Mouse (Mus musculus) limb, embryonic 14.5 days (tissue): ENCODE data around the gene Pcbp3. TPM values are rescaled to one million over a fixed set of nuclear protein-coding genes. Genes with fewer than 3 reads are reported as not detected.

Experiments
- ATAC-seq: fragments of 200-750 bp; cut with Nextera tagmentation; 2 replicates; pipeline ENCODE4 v1.8.0; 2017; ENCODE audit warnings: low read depth, moderate number of reproducible peaks, moderate TSS enrichment; ENCODE audit not compliant: low FRiP score
- DNase-seq: peaks from one replicate; pipeline ENCODE4 v3.0.0-alpha.2; 2015; ENCODE audit warnings: low spot score
- H3K27ac ChIP-seq: fragments of 300-500 bp; sonication (generic); replicated peaks from 2 replicates; pipeline ENCODE4 v1.5.1; 2014; ENCODE audit warnings: low read depth, mild to moderate bottlenecking, low read length, moderate library complexity, mixed read lengths
- H3K27me3 ChIP-seq: fragments of 300-500 bp; sonication (generic); 2 replicates; pipeline ENCODE4 v1.6.1; 2014; ENCODE audit warnings: low read length, mixed read lengths; ENCODE audit not compliant: control insufficient read depth, insufficient read depth
- H3K36me3 ChIP-seq: fragments of 300-500 bp; sonication (generic); 2 replicates; pipeline ENCODE4 v1.6.1; 2014; ENCODE audit warnings: mild to moderate bottlenecking, low read length, moderate library complexity, mixed read lengths; ENCODE audit not compliant: control insufficient read depth, insufficient read depth
- H3K4me1 ChIP-seq: fragments of 300-500 bp; sonication (generic); 2 replicates; pipeline ENCODE4 v1.6.1; 2014; ENCODE audit warnings: antibody characterized with exemption, low read length, mixed read lengths; ENCODE audit not compliant: control insufficient read depth, insufficient read depth
- H3K4me2 ChIP-seq: fragments of 300-500 bp; sonication (generic); replicated peaks from 2 replicates; pipeline ENCODE4 v1.6.1; 2014; ENCODE audit warnings: low read depth, mild to moderate bottlenecking, low read length, moderate library complexity; ENCODE audit not compliant: severe bottlenecking
- H3K4me3 ChIP-seq: fragments of 300-500 bp; sonication (generic); replicated peaks from 2 replicates; pipeline ENCODE4 v1.5.1; 2014; ENCODE audit warnings: low read length
- H3K9ac ChIP-seq: fragments of 300-500 bp; sonication (generic); 2 replicates; pipeline ENCODE4 v1.6.1; 2014; ENCODE audit warnings: mild to moderate bottlenecking, low read depth, low read length, moderate library complexity; ENCODE audit not compliant: severe bottlenecking
- H3K9me3 ChIP-seq: fragments of 300-500 bp; sonication (generic); 2 replicates; pipeline ENCODE4 v1.6.1; 2016; ENCODE audit warnings: low read length; ENCODE audit not compliant: control insufficient read depth
- POLR2A ChIP-seq: fragments of 200-500 bp; IDR thresholded peaks from 2 replicates; pipeline ENCODE4 v1.8.0; 2012; ENCODE audit warnings: inconsistent platforms, mild to moderate bottlenecking, moderate library complexity, borderline replicate concordance; ENCODE audit not compliant: insufficient read depth, insufficient read length; ENCODE audit errors: extremely low read depth
- WGBS: fragments of 180-500 bp; shearing (Covaris S2); extraction: QIAGEN DNeasy Blood & Tissue Kit; methylation state at CpG from one replicate; pipeline ENCODE4 v1.1.7; 2014; 5-methylcytosine and 5-hydroxymethylcytosine counted together
- polyA plus RNA-seq, 2 experiments: library from polyadenylated mRNA; depleted of rRNA in 1 of 2; stranded (reverse) in 1 of 2; unstranded in 1 of 2; fragments of >200 nt; fragmentation: Nextera tagmentation in 1 of 2; extraction: Ambion mirVana in 1 of 2; gene quantifications; 2 replicates each; pipeline versions ENCODE4 v1.2.1 to v1.2.3; 2012 to 2014

Pcbp3 gene
- polyA plus RNA-seq, 2 experiments = 11.5 to 16.4 TPM

- no peak overlapping the region for H3K27ac ChIP-seq
- H3K9ac ChIP-seq = no peak overlapping the region
- no peak overlapping the region for H3K4me2 ChIP-seq
- DNase-seq (no peak), ATAC-seq (no peak)
- no peaks in the 10 kb centered on the region for H3K4me1 ChIP-seq
- WGBS = 73% methylated on average over 8 of the region's 8 CpGs
- H3K27me3 ChIP-seq = no peaks in the 10 kb centered on the region
- no peaks in the 10 kb centered on the region for H3K36me3 ChIP-seq
- H3K4me3 ChIP-seq = no peak overlapping the region
- TF ChIP-seq POLR2A = no peak
- H3K9me3 ChIP-seq = no peaks in the 10 kb centered on the region
Observed at GRCm38 (mm10) chr10:76872736-76873135, 89.0 kb downstream of the Pcbp3 start.

- no peak overlapping the region for H3K9ac ChIP-seq
- no peak for TF ChIP-seq POLR2A
- no peaks in the 10 kb centered on the region for H3K36me3 ChIP-seq
- 0 out of 2 replicates have a peak, but pooled peaks cover 5% of the 10 kb centered on the region for H3K4me1 ChIP-seq
- H3K4me3 ChIP-seq = no peak overlapping the region
- no peak overlapping the region for H3K27ac ChIP-seq
- no peaks in the 10 kb centered on the region for H3K27me3 ChIP-seq
- ATAC-seq (no peak), DNase-seq (no peak)
- H3K4me2 ChIP-seq = no peak overlapping the region
- no peaks in the 10 kb centered on the region for H3K9me3 ChIP-seq
Observed at GRCm38 (mm10) chr10:76865936-76866335, 95.8 kb downstream of the Pcbp3 start.

DNA sequence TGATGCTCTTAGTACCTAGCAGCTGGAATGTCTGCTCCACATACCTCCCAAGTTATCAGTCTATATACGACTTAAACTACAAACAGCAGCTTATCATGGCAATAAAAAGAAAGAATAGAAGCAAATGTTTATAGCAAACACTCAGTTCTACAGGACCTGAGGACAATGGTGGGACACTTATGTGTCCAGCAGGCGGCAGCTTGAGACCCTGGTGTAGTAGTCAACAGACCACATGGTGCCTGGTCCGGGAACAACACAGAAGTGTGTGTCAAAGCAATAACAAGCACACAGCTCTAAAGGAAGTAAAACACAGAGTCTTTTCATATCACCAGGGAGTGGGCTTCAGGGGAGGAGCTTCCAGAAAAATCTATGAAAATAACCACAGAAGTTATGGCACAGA is 100.7 kb downstream of the Pcbp3 start:
- Histone ChIP-seq H3K4me3 (no peak overlapping the region), H3K36me3 (no peaks in the 10 kb centered on the region), H3K9me3 (no peaks in the 10 kb centered on the region), H3K4me2 (no peak overlapping the region), H3K4me1 (0 out of 2 replicates have a peak, but pooled peaks cover 8% of the 10 kb centered on the region), H3K27me3 (no peaks in the 10 kb centered on the region), H3K27ac (no peak overlapping the region), H3K9ac (no peak overlapping the region)
- TF ChIP-seq POLR2A = no peak
- no peak for DNase-seq
- WGBS = 63% methylated on average over 3 of the region's 3 CpGs
- ATAC-seq = no peak

DNA sequence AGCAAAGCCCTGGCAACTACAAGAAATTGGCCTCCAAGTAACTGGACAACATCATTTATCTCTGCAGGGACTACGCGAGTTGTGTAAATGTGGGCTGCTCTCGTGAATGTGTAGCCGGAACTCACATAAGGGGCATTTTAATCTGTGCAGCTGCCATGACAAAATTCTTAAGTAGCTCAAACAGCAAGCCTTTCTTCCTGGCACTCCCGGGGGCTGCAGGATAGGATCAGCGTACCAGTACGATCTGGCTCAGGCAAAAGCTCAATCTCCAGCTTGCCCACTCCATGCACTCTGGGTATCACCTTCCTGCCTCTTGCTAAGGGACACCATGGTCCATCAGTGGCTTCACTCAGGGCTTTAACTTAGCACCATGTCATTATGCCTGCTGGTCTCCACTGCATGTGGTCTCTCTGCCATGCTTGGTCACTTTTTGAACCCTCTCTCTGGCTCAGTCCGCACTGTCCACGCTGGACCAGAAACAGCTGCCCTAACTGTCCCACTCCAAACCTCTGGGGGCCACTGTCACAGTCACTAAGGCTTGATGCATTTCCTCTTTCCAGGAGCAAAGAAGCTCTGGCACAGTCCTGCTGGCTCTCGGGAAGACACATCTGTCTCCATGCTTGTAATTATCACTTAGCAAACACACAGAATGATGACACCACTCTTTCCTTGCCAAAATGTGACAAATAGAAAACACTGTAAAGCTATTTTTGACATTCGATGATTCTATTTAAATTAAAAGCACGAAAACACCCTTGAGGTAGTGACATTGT is 102.1 kb downstream of the Pcbp3 start:
- TF ChIP-seq POLR2A = no peak
- H3K4me3 ChIP-seq = no peak overlapping the region
- H3K4me2 ChIP-seq = no peak overlapping the region
- ATAC-seq (no peak), DNase-seq (no peak)
- H3K9ac ChIP-seq = no peak overlapping the region
- 0 out of 2 replicates have a peak, but pooled peaks cover 8% of the 10 kb centered on the region for H3K4me1 ChIP-seq
- H3K36me3 ChIP-seq = no peaks in the 10 kb centered on the region
- H3K27me3 ChIP-seq = no peaks in the 10 kb centered on the region
- 58% methylated on average over 12 of the region's 12 CpGs for WGBS
- no peak overlapping the region for H3K27ac ChIP-seq
- no peaks in the 10 kb centered on the region for H3K9me3 ChIP-seq

DNA sequence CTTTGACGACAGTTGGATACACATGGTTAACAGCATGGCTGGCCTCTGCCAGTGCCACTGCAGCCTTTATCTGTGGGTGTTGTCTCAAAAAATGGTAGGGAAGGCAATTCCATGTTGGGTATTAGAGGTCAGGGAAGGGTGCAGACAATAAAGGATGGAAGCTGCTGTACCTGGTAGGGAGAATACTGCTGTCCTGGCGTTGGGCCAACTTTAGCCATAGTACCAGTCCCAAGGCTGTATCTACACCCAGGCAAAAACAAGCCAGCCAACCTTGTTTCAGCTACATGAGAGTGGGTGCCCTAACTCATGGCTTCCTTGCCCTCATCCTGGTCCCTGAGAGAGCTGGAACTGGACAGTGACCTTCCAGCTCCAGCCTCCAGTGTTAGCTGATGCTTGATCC is 103.8 kb downstream of the Pcbp3 start:
- no peak for ATAC-seq
- no peak overlapping the region for H3K4me2 ChIP-seq
- DNase-seq = no peak
- WGBS = 84% methylated on average over 2 of the region's 2 CpGs
- no peak overlapping the region for H3K4me3 ChIP-seq
- H3K27me3 ChIP-seq = no peaks in the 10 kb centered on the region
- TF ChIP-seq POLR2A = no peak
- H3K4me1 ChIP-seq = 0 out of 2 replicates have a peak, but pooled peaks cover 8% of the 10 kb centered on the region
- no peaks in the 10 kb centered on the region for H3K9me3 ChIP-seq
- H3K9ac ChIP-seq = no peak overlapping the region
- H3K27ac ChIP-seq = no peak overlapping the region
- no peaks in the 10 kb centered on the region for H3K36me3 ChIP-seq
